Mouse (Mus musculus) embryonic stem cell, embryonic (primary cell): ENCODE measurements around the gene Ldah.

Source experiments
- CTCF ChIA-PET, 4 experiments: fragments of 300-600 bp in 2 of 4; fragments of 350-600 bp in 2 of 4; sonication (Branson Sonifier 250); formaldehyde crosslinking; loops; one replicate each; lab custom pipeline; 2022; ENCODE audit warnings: inconsistent platforms in 2 of 4; lab: Charles Lee
- POLR2A ChIA-PET, 4 experiments: fragments of 300-600 bp in 2 of 4; fragments of 350-600 bp in 2 of 4; sonication (Branson Sonifier 250); formaldehyde crosslinking; loops; one replicate each; lab custom pipeline; 2022; ENCODE audit warnings: antibody characterized with exemption in 4 of 4, inconsistent platforms in 1 of 4; lab: Charles Lee

Gene Ldah

GRCm38 (mm10) chr12:8300111-8300480, 92.2 kb downstream of the Ldah start:
- ChIA-PET POLR2A (interaction anchor here in 2 of 4 experiments (0.9 to 3.4 kb wide), 4 partner anchors 9 to 199 kb away, joined by 3 to 20 read pairs (median 4); partner anchors contain the start of gene Rhob (in 1 of the 2)), CTCF (interaction anchor here in 1 of 4 experiments (1.4 to 2.6 kb wide), 2 partner anchors 12 to 309 kb away, joined by 4 to 9 read pairs; no protein-coding TSS in a partner anchor)

- POLR2A ChIA-PET, result interaction anchor here in 2 of 4 experiments (0.5 to 3.4 kb wide), 7 partner anchors 9 to 199 kb away, joined by 3 to 20 read pairs (median 3); partner anchors contain the start of genes Hs1bp3 (in 1 of the 2) and Rhob (in 1 of the 2)
- CTCF ChIA-PET, result interaction anchor here in 2 of 4 experiments (1.0 to 2.6 kb wide), 6 partner anchors 13 to 310 kb away, joined by 3 to 9 read pairs (median 4); partner anchors contain the start of gene Rhob (in 1 of the 2)
Measured at GRCm38 (mm10) chr12:8300521-8300920, 92.6 kb downstream of the Ldah start.

- POLR2A ChIA-PET, result interaction anchor here in 3 of 4 experiments (0.5 to 3.4 kb wide), 11 partner anchors 10 to 309 kb away, joined by 3 to 20 read pairs (median 4); partner anchors contain the start of genes Hs1bp3 (in 2 of the 3) and Rhob (in 1 of the 3)
Measured at GRCm38 (mm10) chr12:8301011-8301814, 93.3 kb downstream of the Ldah start.

DNA sequence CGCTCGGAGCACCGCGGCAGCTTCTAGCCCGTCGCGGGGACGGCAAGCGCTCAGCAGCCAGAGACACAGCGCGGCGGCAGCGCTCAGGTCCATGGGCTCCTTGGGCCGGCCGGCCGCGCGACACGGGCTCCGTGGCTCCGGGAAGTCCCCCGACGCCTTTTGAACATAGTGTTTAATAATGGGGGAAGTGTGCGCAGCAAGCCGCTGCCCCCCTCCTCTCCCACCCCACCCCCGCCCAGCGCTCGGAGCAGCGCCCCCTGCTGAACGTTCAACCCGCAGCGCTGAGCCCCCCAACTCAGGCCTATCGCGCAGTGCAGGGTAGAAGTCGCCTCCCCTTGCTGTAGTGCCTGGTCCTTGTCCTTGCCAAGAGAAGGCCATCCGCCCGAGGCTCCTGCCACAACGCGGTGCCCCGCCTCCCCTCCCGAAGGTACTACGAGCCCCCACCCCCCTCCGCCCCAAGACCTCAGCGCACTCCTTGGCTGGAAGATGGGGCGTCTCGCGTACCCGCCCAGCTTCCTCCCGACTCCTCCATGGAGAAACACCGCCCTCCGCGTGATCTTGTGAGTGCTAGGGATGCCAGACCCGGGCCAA, 94.0 kb downstream of the Ldah start, which contains the start of gene Gdf7:
TSS of gene Gdf7 (minus strand) at position 114 of the 591 bp plus-strand sequence.
- POLR2A ChIA-PET, result interaction anchor here in 3 of 4 experiments (0.5 to 1.9 kb wide), 10 partner anchors 8 to 310 kb away, joined by 3 to 6 read pairs (median 4); partner anchors contain the start of genes Hs1bp3 (in 2 of the 3), Ldah (in 1 of the 3) and Rhob (in 1 of the 3)
- CTCF ChIA-PET, result interaction anchor here in 3 of 4 experiments (0.7 to 2.6 kb wide), 14 partner anchors 9 to 462 kb away, joined by 3 to 9 read pairs (median 4); partner anchors contain the start of gene Hs1bp3 (in 1 of the 3)

More at GRCm38 (mm10) chr12:8301011-8301814, 93.3 kb downstream of the Ldah start:
- CTCF ChIA-PET, result interaction anchor here in 3 of 4 experiments (0.7 to 2.6 kb wide), 13 partner anchors 13 to 311 kb away, joined by 3 to 9 read pairs (median 4); partner anchors contain the start of genes Hs1bp3 (in 1 of the 3) and Rhob (in 1 of the 3)

GRCm38 (mm10) chr12:8305258-8305657, 97.4 kb downstream of the Ldah start:
- CTCF ChIA-PET, result interaction anchor here in 2 of 4 experiments (1.0 to 1.6 kb wide), 5 partner anchors 16 to 314 kb away, joined by 3 to 22 read pairs (median 10); no protein-coding TSS in a partner anchor
- POLR2A ChIA-PET, result interaction anchor here in 2 of 4 experiments (0.7 to 1.8 kb wide), 3 partner anchors 11 to 195 kb away, joined by 3 to 6 read pairs (median 3); partner anchors contain the start of gene Rhob (in 1 of the 2)

GRCm38 (mm10) chr12:8306432-8306831, 98.5 kb downstream of the Ldah start:
- ChIA-PET POLR2A (interaction anchor here in 2 of 4 experiments (0.9 to 1.0 kb wide), 3 partner anchors 10 to 193 kb away, joined by 3 to 5 read pairs (median 4); partner anchors contain the start of gene Rhob (in 1 of the 2)), CTCF (interaction anchor here (0.6 to 1.6 kb wide), 33 partner anchors 10 to 1290 kb away, joined by 3 to 22 read pairs (median 3); partner anchors contain the start of gene Rhob (in 1 of the 4))

GRCm38 (mm10) chr12:8306910-8307309, 99.0 kb downstream of the Ldah start:
- POLR2A ChIA-PET, result interaction anchor here in 1 of 4 experiments (0.6 to 0.9 kb wide), 5 partner anchors 13 to 193 kb away, joined by 3 to 5 read pairs (median 3); no protein-coding TSS in a partner anchor
- CTCF ChIA-PET, result interaction anchor here in 3 of 4 experiments (0.8 to 1.6 kb wide), 10 partner anchors 9 to 316 kb away, joined by 3 to 22 read pairs (median 6); no protein-coding TSS in a partner anchor

- CTCF ChIA-PET, result interaction anchor here in 1 of 4 experiments (0.9 kb wide), 1 partner anchor 9 kb away, joined by 3 read pairs; no protein-coding TSS in a partner anchor
- POLR2A ChIA-PET, result interaction anchor here in 1 of 4 experiments (1.0 kb wide), 1 partner anchor 189 kb away, joined by 3 read pairs; the partner anchor contains the start of gene Rhob
Measured at GRCm38 (mm10) chr12:8310992-8311391, 103.1 kb downstream of the Ldah start.

DNA sequence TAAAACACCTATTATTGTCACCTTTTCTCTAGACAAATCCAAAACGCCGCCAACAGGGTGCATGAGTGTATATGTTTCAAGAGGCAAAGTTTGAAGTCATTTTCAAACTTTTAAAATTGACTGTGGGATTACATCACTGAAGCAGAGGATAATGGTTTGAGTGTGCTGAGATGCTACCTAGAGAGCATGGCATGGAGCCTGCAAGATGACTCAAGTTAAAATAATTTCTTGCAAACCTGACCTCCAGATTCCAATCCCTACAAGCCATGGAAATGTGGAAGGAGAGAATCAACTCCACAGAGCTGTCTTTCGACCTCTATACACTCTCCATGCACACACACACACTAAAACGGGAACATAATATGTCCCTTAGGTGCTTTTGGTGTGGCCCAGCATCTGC, 104.4 kb downstream of the Ldah start:
- CTCF ChIA-PET, result interaction anchor here in 1 of 4 experiments (1.2 kb wide), 1 partner anchor 14 kb away, joined by 3 read pairs; no protein-coding TSS in a partner anchor
- POLR2A ChIA-PET, result interaction anchor here in 1 of 4 experiments (1.8 to 2.5 kb wide), 2 partner anchors 25 to 188 kb away, joined by 3 to 23 read pairs; partner anchors contain the start of gene Rhob

DNA sequence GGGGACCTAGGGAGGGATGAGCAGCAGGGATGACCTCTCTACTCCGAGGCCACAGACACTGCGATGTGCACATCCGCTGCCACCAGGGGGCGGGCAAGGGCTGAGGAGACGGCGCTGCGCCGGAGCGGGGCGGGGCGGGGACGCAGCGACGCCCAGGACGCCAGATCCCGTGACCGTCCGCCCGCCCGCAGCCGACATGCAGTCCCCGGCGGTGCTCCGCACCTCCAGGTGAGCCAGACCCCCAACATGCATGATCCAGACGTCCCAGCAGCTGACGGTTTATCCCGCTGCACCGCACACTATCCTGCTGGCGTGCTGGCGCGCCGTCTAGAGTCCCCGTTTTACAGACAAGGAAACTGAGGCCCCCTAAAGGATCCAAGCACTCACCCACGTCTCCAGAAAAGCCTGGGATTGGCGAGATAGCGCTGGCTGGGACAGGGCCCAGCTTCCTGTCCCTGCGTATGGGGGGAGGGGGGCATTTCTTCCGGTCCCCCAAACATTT, 105.4 kb downstream of the Ldah start, which contains the start of gene Hs1bp3:
TSS of gene Hs1bp3 (plus strand) at position 163 of the 502 bp plus-strand sequence.
- ChIA-PET CTCF (interaction anchor here (0.7 to 2.0 kb wide), 11 partner anchors 10 to 323 kb away, joined by 3 to 10 read pairs (median 3); partner anchors contain the start of genes Rhob (in 3 of the 4) and Gdf7 (in 1 of the 4)), POLR2A (interaction anchor here in 3 of 4 experiments (0.6 to 4.2 kb wide), 16 partner anchors 10 to 363 kb away, joined by 3 to 74 read pairs (median 5); partner anchors contain the start of genes Rhob (in 3 of the 3) and Gdf7 (in 2 of the 3))

GRCm38 (mm10) chr12:8313773-8314172, 105.9 kb downstream of the Ldah start:
- CTCF ChIA-PET, result interaction anchor here (0.5 to 2.0 kb wide), 14 partner anchors 9 to 323 kb away, joined by 3 to 10 read pairs (median 3); partner anchors contain the start of genes Rhob (in 3 of the 4) and Gdf7 (in 2 of the 4)
- POLR2A ChIA-PET, result interaction anchor here in 3 of 4 experiments (0.6 to 4.2 kb wide), 16 partner anchors 10 to 362 kb away, joined by 3 to 74 read pairs (median 5); partner anchors contain the start of genes Rhob (in 3 of the 3) and Gdf7 (in 2 of the 3)

DNA sequence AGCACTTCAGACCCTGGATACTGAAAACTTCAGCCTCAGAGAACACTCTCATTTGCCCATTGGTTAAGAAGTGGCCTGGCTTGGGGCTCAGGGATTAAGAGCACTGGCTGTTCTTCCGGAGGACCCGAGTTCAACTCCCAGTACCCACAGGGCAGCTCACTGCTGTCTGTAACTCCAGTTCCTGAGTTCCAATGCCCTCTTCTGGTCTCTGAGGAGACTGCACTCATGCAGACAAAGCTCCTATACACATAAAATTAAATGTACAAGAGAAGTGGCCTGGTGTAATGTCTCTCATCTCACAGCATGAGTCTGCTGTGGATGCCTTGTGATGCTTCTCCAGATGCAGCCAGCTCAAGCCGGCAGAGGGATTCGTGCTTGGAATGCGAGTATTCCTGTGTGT, 108.6 kb downstream of the Ldah start:
- CTCF ChIA-PET, result interaction anchor here (0.6 to 2.2 kb wide), 28 partner anchors 9 to 620 kb away, joined by 3 to 10 read pairs (median 4); partner anchors contain the start of genes Gdf7 (in 2 of the 4) and Rhob (in 2 of the 4)
- POLR2A ChIA-PET, result interaction anchor here in 3 of 4 experiments (0.6 to 4.2 kb wide), 9 partner anchors 11 to 322 kb away, joined by 3 to 74 read pairs (median 5); partner anchors contain the start of gene Rhob (in 3 of the 3)

DNA sequence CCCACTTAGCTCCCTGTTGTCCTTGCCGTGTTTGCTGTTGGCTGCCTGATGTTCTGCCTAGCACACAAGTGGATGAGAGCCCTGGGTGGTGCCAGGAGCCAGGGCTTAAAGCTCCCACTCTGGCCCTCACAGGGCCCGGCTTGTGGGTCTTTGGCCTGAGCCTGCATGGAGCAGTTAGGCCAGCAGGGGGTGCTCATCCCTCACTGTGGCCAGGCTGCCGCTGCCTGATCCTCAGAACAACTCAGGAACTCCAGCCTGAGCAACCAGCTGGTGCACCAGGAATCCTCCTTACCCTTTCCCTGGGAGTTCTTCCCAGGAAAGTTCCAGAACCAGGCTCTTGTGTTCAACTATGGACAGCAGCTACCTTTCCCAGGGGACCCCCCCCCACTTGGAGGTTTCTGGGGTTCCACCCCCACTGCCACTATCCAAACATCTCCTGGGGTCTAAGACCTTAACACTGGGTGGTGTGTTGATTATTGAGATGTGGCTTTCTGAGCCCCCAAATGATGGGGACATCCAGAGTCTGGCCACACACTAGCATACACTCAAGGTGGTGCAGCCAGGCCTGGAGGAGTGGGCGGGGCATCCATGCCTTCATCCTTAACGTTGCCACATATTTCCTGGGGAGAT, 112.3 kb downstream of the Ldah start:
- CTCF ChIA-PET, result interaction anchor here (0.5 to 2.3 kb wide), 40 partner anchors 9 to 1145 kb away, joined by 3 to 23 read pairs (median 4); partner anchors contain the start of genes Rhob (in 4 of the 4), Apob (in 1 of the 4) and Gdf7 (in 1 of the 4)
- POLR2A ChIA-PET, result interaction anchor here in 3 of 4 experiments (0.7 to 10.0 kb wide), 17 partner anchors 10 to 715 kb away, joined by 3 to 190 read pairs (median 4); partner anchors contain the start of genes Rhob (in 3 of the 3) and Sdc1 (in 1 of the 3)

DNA sequence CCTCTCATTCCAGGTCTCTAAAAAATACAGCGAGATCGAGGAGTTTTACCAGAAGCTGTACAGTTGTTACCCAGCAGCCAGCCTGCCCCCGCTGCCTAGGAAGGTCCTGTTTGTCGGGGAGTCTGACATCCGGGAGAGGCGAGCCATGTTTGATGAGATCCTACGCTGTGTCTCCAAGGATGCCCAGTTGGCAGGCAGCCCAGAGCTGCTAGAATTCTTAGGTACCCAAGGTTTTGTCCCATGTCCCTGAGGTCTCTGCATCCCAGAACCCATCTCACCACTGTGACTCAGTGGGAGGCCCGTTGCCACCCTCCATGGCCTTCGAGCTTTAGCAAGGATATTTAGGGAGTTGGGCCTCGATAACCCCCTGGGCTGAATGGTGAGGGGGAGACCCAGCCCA, 113.6 kb downstream of the Ldah start:
- ChIA-PET CTCF (interaction anchor here in 3 of 4 experiments (0.5 to 2.3 kb wide), 4 partner anchors 15 to 180 kb away, joined by 3 to 23 read pairs (median 4); partner anchors contain the start of gene Rhob (in 1 of the 3)), POLR2A (interaction anchor here in 3 of 4 experiments (0.9 to 10.0 kb wide), 7 partner anchors 17 to 179 kb away, joined by 3 to 190 read pairs (median 5); partner anchors contain the start of gene Rhob (in 3 of the 3))

GRCm38 (mm10) chr12:8324086-8324485, 116.2 kb downstream of the Ldah start:
- CTCF ChIA-PET, result interaction anchor here in 2 of 4 experiments (1.0 to 1.3 kb wide), 3 partner anchors 9 to 223 kb away, joined by 3 to 4 read pairs (median 3); no protein-coding TSS in a partner anchor
- POLR2A ChIA-PET, result interaction anchor here in 3 of 4 experiments (0.5 to 10.0 kb wide), 12 partner anchors 10 to 451 kb away, joined by 3 to 190 read pairs (median 6); partner anchors contain the start of genes Rhob (in 3 of the 3) and Hs1bp3 (in 2 of the 3)
